Mouse (Mus musculus): ENCODE measurements around the gene Smg9. TPM values are rescaled to one million over a fixed set of nuclear protein-coding genes. Genes with fewer than 3 reads are reported as not detected.

Gene Smg9
- total and polyA plus RNA-seq, 2 experiments from 2014 or later, result 27.4 to 52.3 TPM

DNA sequence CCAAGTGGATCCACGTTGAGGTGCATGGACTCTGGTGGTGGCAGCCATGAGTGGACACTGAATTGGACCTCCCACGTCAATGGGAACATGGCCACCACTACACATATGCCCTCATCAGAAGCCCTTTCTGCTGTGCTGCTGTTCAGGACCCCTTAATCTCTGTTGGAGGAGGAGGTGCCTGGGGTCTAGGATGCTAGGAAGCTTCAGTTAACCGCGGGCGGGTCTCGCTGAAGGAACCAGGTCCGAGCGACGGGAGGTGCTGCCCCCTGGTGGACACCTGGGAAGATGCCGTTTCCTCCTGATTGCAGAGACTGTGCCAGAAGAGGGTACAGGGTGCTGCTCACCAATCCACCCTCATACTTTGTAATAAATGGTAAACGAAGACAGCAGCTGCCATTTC lies 14.6 kb upstream of the Smg9 start:
- Histone ChIP-seq H3K9me3 (ENCODE audit: low read length) (no peaks in the 10 kb centered on the region), H3K4me2 (ENCODE audit: low read depth, low read length) (peak overlapping the region; percentile 35), H3K4me3 (ENCODE audit: low read length) (no peak overlapping the region), H3K27me3 (ENCODE audit: insufficient read depth, low read length) (no peaks in the 10 kb centered on the region), H3K4me1 (ENCODE audit: insufficient read depth, low read length) (no peaks in the 10 kb centered on the region), H3K9ac (replicated peaks; ENCODE audit: low read length) (no peak overlapping the region), H3K27ac (no peak overlapping the region), H3K36me3 (ENCODE audit: insufficient read depth, low read length) (no peaks in the 10 kb centered on the region)
- WGBS, result 8% methylated on average over 11 of the region's 11 CpGs
- TF ChIP-seq CTCF (IDR thresholded peaks at IDR 0.05; ENCODE audit: low read depth), result peak; percentile 94
- peak; percentile 76 for DNase-seq (ENCODE audit: low spot score)
- ATAC-seq, result peak; percentile 63

DNA sequence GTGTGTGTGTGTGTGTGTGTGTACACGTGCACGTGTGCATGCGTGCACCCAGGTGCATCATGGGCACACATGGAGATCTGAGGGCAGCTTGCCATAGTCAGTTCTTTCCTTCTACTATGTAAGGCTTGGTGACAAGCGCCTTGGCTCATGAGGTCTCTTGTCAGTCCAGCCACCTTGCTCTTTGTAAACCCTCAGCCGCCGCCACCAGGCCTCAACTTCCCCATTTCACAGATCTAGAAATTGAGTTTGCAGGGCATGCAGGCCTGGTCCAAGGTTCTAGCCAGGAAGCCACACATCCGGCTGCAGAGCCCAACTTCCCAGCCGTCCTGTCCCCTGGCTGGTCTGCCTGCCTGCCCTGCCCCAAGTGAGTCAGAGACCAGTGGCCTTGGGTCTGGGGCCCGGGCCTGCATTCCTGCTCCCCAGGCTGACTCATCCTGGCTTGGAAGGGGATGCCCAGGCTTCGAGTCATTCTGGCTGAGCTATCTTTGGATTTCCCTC lies 12.3 kb upstream of the Smg9 start:
- 79% methylated on average over 10 of the region's 10 CpGs for WGBS
- Histone ChIP-seq H3K27ac (no peak overlapping the region), H3K36me3 (ENCODE audit: insufficient read depth, low read length) (no peaks in the 10 kb centered on the region), H3K4me1 (ENCODE audit: insufficient read depth, low read length) (no peaks in the 10 kb centered on the region), H3K9ac (replicated peaks; ENCODE audit: low read length) (no peak overlapping the region), H3K27me3 (ENCODE audit: insufficient read depth, low read length) (no peaks in the 10 kb centered on the region), H3K4me3 (ENCODE audit: low read length) (no peak overlapping the region), H3K4me2 (ENCODE audit: low read depth, low read length) (no peak overlapping the region), H3K9me3 (ENCODE audit: low read length) (no peaks in the 10 kb centered on the region)
- DNase-seq (ENCODE audit: low spot score), result no peak
- TF ChIP-seq CTCF (IDR thresholded peaks at IDR 0.05; ENCODE audit: low read depth), result no peak
- no peak for ATAC-seq

DNA sequence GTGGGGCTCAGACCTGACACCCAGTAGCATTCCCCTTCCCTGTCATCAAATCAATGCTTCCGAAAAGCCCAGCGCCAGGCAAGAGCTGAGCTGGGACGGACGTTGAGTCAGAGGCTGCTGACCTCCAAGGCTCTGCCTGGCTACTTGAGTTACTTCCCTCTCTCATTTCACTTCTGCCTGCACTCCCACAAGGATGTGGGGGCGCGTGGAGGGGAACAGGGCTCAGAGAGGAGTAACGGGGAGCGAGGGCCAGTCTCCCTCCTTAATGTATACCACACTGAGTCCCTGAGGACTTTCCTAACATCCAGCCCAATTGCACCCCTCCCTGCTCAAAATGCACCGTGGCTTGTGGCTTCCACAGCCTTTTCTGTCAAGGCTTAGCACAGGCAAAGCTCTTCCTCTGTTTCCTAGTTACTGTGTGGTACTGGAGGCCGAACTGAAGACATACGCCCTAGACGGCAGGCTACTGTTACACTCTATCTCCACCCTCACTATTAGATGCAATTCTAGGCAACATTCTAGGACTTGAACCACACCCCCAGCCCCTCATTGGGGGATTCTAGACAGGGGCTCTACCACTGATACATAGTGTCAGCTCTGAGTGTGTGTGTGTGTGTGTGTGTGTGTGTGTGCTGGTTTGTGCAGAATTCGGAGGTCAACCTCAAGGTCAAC lies 9.8 kb upstream of the Smg9 start:
- WGBS, result 66% methylated on average over 13 of the region's 13 CpGs

DNA sequence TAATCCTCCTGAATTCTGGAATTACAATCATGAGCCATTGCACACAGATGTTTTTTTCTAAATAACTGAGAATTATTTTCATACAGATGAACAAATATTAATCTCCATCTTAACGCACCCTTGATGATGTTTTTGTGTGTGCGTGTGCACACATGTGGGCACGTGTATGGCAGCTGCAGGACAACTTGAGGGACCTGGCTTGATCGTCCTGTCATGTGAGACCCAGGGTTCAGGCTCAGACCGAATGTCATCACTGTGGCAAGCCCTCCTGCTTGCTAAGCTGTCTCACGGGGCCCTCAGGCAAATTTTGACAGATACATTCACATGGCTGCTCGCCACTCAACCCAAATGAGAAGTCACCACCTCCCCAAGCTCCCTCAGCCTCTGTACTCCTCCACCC lies 8.9 kb upstream of the Smg9 start:
- DNase-seq (ENCODE audit: low spot score), result no peak
- Histone ChIP-seq H3K9ac (replicated peaks; ENCODE audit: low read length) (no peak overlapping the region), H3K4me2 (ENCODE audit: low read depth, low read length) (no peak overlapping the region), H3K9me3 (ENCODE audit: low read length) (no peaks in the 10 kb centered on the region), H3K27ac (peak overlapping the region; percentile 32; the same call in 1 of the 2 replicates), H3K4me3 (ENCODE audit: low read length) (no peak overlapping the region), H3K27me3 (ENCODE audit: insufficient read depth, low read length) (no peaks in the 10 kb centered on the region), H3K4me1 (ENCODE audit: insufficient read depth, low read length) (no peaks in the 10 kb centered on the region), H3K36me3 (ENCODE audit: insufficient read depth, low read length) (no peaks in the 10 kb centered on the region)
- no peak for TF ChIP-seq CTCF (IDR thresholded peaks at IDR 0.05; ENCODE audit: low read depth)
- WGBS, result 54% methylated on average over 7 of the region's 7 CpGs
- ATAC-seq, result no peak

More for the DNA sequence above, 9.8 kb upstream of the Smg9 start:
- Histone ChIP-seq H3K27ac (no peak overlapping the region), H3K9ac (replicated peaks; ENCODE audit: low read length) (no peak overlapping the region), H3K4me3 (ENCODE audit: low read length) (no peak overlapping the region), H3K9me3 (ENCODE audit: low read length) (no peaks in the 10 kb centered on the region), H3K36me3 (ENCODE audit: insufficient read depth, low read length) (no peaks in the 10 kb centered on the region), H3K4me2 (ENCODE audit: low read depth, low read length) (no peak overlapping the region), H3K27me3 (ENCODE audit: insufficient read depth, low read length) (no peaks in the 10 kb centered on the region), H3K4me1 (ENCODE audit: insufficient read depth, low read length) (no peaks in the 10 kb centered on the region)
- DNase-seq (ENCODE audit: low spot score) (no peak), ATAC-seq (no peak)
- TF ChIP-seq CTCF (IDR thresholded peaks at IDR 0.05; ENCODE audit: low read depth), result no peak

DNA sequence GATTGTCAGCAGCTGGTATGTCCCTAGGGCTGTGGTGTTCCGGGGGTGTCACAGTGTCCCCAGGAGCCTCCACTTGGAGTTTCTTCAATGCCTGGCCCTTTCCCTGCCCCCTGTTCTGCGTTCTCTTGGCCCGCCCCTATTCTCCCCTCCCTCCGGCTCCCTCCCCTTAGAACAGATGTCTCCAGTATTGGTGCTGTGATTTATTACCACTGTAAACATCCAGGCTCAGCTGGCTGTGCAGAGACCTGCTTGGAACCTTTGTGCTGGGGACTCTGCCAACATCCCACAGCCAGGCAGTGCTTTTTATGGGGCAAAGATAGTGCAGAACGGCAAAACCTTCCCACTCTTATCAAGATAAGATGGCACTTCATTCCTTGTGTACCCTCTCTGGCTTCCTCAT lies 8.3 kb upstream of the Smg9 start:
- Histone ChIP-seq H3K27me3 (ENCODE audit: insufficient read depth, low read length) (no peaks in the 10 kb centered on the region), H3K4me2 (ENCODE audit: low read depth, low read length) (peak overlapping the region; percentile 35), H3K27ac (peak overlapping the region; percentile 60; the same call in 1 of the 2 replicates)

DNA sequence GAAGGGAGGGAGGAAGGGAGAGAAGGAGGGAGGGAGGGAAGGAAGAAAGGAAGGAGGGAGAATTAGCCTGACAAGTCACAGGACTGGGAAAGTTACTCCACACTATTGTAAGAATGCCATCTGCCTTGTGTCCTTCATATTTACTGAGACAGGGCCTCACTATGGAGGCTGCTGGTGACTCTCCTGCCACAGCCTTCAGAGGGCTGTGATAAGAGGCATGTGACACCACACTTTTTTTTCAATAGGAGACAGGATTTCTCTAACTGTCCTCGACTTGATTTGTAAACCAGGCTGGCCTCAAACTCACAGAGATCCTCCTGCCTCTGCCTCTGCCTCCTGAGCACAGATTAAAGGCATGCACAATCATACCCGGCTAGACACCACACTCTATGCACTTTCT lies 7.7 kb upstream of the Smg9 start:
- no peak overlapping the region for H3K27ac ChIP-seq
- TF ChIP-seq CTCF (IDR thresholded peaks at IDR 0.05; ENCODE audit: low read depth), result no peak
- no peaks in the 10 kb centered on the region for H3K36me3 ChIP-seq (ENCODE audit: insufficient read depth, low read length)
- ATAC-seq, result no peak
- no peaks in the 10 kb centered on the region for H3K4me1 ChIP-seq (ENCODE audit: insufficient read depth, low read length)
- no peak overlapping the region for H3K9ac ChIP-seq (replicated peaks; ENCODE audit: low read length)
- no peaks in the 10 kb centered on the region for H3K9me3 ChIP-seq (ENCODE audit: low read length)
- H3K4me3 ChIP-seq (ENCODE audit: low read length), result no peak overlapping the region
- H3K27me3 ChIP-seq (ENCODE audit: insufficient read depth, low read length), result no peaks in the 10 kb centered on the region
- WGBS, result 72% methylated on average over 2 of the region's 2 CpGs
- no peak overlapping the region for H3K4me2 ChIP-seq (ENCODE audit: low read depth, low read length)
- DNase-seq (ENCODE audit: low spot score), result no peak

More for the DNA sequence above, 8.3 kb upstream of the Smg9 start:
- peak; percentile 60 for DNase-seq (ENCODE audit: low spot score)
- no peaks in the 10 kb centered on the region for H3K36me3 ChIP-seq (ENCODE audit: insufficient read depth, low read length)
- peak; percentile 74; the same call in 1 of the 2 replicates for ATAC-seq
- no peak for TF ChIP-seq CTCF (IDR thresholded peaks at IDR 0.05; ENCODE audit: low read depth)
- H3K4me3 ChIP-seq (ENCODE audit: low read length), result no peak overlapping the region
- no peak overlapping the region for H3K9ac ChIP-seq (replicated peaks; ENCODE audit: low read length)
- 27% methylated on average over 5 of the region's 5 CpGs for WGBS
- no peaks in the 10 kb centered on the region for H3K9me3 ChIP-seq (ENCODE audit: low read length)
- H3K4me1 ChIP-seq (ENCODE audit: insufficient read depth, low read length), result no peaks in the 10 kb centered on the region

DNA sequence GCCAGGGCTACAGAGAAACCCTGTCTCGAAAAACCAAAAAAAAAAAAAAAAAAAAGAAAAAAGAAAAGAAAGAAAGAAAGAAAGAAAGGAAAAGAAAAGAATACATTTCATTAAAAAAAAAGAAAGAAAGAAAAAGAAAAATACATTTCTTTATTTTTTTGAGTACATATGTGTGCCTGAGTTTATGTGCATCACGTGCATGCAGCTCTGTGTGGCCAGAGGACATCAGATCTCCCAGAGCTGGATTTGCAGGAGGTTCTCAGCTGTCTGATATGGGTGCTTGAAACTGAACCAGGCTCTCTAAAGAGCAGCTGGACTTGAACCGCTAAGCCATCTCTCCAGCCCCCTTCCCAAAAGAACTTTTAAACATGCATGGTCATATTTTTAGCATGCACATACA lies 5.4 kb upstream of the Smg9 start:
- Histone ChIP-seq H3K4me3 (ENCODE audit: low read length) (no peak overlapping the region), H3K27me3 (ENCODE audit: insufficient read depth, low read length) (no peaks in the 10 kb centered on the region), H3K4me1 (ENCODE audit: insufficient read depth, low read length) (no peaks in the 10 kb centered on the region), H3K4me2 (ENCODE audit: low read depth, low read length) (no peak overlapping the region), H3K9me3 (ENCODE audit: low read length) (no peaks in the 10 kb centered on the region), H3K36me3 (ENCODE audit: insufficient read depth, low read length) (no peaks in the 10 kb centered on the region), H3K9ac (replicated peaks; ENCODE audit: low read length) (no peak overlapping the region), H3K27ac (no peak overlapping the region)
- DNase-seq (ENCODE audit: low spot score), result no peak
- ATAC-seq, result no peak
- 82% methylated on average over 2 of the region's 3 CpGs for WGBS
- no peak for TF ChIP-seq CTCF (IDR thresholded peaks at IDR 0.05; ENCODE audit: low read depth)

All from hindbrain, postnatal 0 days (tissue).